Mouse (Mus musculus): ENCODE measurements at regions not wholly inside any gene's neighbourhood (a gene's known extent, or its start where the extent isn't known, plus 50 kb on each side); places are given as distances from the start of the nearest gene placed in this dataset.

DNA sequence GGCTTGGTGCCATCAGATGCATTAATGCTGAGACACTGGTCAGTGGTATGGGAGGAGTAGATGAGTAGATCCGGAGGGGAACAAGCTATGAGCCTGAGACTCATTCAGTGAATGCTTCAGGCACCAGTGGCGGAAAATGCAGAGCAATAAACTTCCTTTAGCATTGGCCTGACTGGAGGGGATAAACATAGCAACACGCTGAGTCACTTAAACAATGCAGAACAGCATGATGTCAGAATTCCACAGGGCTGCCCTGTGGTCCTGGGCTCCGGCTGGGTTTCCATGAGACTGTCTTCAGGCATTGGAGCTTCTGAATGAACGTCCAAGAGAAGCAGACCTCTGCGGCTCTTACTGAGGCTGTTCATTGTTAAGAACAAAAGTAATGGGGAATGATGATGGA, 145.4 kb upstream of the Gm10181 start:
- DNase-seq, result peak; percentile 39

DNA sequence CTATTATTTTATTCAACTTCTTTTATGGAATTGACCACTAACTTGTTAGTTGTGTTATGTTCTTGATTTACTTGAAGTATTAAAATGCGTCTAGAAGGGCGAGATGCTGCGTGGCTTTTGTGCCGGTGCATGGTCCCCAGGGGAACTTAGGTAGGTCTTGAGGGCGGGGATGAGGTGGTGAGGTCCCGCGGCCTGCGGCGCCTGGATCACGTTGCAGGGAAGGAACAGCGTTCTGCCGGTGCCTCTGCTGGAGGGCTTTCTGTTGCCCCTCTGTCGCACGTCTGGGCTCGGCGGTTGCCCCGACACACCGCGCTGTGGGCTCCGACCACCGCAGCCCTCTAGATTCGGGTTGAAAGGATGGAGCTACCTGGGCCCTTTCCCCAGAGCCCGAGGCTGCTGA, 136.7 kb upstream of the Gm10181 start:
- no peak for DNase-seq

DNA sequence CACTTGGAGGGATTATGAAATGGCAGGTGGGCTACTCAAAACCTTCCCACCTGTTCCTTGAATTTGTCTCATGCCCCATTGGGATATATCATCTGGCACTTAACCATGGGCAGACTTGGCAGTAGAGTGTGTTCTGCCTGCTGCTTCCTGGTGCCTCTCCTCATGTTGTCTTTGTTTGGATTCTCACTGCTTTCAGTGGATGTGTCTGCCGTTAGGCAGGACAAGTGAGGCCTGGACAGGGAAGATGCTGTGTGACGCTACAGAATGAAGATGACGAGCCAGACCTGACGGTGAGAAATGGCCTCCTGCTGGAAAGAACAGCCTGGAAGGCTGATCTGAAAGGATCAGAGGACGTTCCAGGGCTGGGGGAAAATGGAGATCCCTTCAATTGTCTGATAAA, 133.6 kb upstream of the Gm10181 start:
- DNase-seq, result no peak

DNA sequence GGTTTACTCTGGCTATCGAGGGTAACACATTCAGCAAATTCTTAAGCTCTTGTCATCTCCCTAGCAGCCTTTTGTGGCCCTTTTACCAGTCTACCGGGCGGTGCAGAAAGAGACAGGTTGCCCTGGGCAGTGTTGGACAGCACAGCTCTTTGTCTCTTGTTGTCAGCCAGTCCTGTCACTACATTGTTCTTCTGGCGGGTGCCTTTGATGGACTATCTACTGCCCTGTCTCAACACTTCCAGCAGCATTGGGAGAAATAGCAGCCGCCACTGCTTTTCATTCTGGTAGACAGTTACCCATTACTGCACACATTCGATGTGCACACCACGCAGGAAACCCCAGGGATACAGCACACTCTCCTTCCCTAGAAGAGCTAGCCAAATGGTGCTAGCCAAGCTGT, 132.7 kb upstream of the Gm10181 start:
- DNase-seq, result no peak

DNA sequence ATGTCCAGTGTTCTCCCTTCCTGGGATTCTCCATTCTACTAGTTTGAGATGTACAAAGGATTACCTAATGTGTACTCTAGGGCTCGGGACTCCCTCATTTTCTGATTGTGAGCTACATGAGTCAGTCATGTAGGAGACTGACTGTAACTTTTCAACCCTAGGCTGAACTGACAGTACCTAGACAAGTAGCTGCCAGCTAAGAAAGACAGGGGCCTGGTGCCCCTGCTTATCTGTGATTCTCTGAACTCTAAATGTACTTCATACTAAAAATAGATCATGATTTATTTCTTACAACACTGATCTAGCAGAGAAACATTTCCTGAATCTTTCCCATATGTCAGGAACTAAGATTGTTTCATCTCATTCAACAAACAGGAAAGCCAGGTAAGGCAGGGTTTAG, 125.9 kb upstream of the Gm10181 start:
- DNase-seq, result no peak

DNA sequence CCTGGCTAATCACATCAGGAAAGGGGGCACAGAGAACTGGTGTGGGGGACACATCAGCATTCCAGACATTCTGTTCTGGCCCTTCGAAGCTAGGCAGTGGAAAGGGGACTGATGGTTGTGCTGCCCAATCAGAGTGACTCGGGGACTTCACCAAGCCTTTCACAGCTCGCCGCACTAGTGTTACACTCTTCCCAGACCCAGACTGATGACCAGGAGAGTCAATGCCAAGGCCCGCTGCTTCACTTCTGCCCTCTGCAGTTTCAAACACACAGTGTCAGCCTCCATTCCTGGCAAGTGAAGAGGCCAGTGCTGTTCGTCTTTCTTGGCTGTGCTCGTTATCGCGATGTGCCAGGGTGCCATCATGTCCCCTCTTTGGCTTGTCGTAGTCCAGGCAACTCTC, 121.7 kb upstream of the Gm10181 start:
- DNase-seq, result no peak

DNA sequence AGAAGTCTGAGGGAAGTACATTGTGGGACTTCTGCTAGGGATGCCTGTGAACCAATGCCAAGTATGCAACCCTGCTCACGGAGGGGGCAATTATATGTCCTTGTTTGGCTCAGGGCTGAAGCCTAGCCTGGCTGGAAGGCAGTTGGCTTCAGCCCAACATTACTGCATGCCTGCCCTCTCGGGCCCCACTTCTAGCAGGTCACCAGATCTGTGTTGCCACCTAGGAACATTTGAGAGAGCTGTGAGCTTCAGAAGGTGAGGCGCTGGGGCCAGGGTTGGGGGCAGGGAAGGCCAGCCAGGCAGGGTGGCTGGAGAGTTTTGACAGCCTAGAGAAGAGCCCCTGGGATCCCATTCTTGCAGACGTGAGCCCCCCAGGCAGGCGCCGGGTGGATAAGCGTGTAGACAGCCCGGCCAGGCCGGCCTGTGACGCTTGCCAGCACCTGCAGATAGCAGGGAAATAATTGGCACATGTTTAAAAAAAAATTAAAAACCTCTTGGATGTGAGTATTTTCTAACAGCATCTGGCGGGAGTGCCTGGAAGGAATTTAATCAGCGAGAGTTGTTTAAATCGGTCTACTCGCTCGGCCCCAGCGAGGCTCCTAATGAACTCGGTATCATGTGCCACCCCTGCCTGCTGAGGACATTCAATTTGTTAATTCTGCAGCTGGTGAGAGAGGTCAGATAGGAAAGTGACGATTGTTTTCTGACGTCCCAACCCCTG, 115.0 kb upstream of the Gm10181 start:
- peak; percentile 55 for DNase-seq

DNA sequence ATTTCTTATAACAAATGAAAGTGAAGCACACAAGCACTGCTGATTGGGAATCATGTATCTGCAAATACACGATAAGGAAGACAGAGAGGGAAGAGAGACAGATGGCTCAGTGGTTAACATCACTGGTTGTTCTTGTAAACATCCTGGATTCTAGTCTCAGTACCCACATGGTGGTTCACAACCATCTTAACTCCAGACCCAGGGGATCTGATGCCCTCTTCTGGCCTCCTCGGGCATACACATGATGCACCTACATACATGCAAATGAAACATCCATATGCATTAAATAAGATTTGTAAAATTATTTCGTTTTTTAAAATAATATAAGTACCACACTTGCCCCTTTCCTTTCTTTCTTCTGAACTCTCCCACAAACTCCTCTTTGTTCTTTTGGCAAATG, 106.4 kb upstream of the Gm10181 start:
- DNase-seq, result no peak

DNA sequence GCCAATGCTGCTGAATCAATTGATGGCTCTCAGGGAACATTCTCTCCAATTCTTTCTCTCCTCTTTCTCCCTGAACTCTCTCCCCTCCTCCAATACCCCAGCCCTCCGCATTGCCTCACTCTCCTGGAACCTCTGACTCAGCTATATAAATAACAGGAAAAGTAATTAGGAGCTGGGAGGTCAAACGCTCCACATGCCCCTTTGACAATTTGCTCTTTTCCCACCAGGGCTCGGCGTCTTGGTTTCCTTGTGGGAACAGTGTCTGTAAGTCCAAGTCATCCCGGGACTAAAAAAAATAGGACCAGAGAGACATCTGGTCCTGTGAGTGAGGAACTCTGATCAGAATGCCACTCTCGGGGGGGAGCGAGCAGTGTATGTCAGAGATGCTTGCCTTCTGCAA, 94.7 kb upstream of the Gm10181 start:
- DNase-seq, result peak; percentile 54

DNA sequence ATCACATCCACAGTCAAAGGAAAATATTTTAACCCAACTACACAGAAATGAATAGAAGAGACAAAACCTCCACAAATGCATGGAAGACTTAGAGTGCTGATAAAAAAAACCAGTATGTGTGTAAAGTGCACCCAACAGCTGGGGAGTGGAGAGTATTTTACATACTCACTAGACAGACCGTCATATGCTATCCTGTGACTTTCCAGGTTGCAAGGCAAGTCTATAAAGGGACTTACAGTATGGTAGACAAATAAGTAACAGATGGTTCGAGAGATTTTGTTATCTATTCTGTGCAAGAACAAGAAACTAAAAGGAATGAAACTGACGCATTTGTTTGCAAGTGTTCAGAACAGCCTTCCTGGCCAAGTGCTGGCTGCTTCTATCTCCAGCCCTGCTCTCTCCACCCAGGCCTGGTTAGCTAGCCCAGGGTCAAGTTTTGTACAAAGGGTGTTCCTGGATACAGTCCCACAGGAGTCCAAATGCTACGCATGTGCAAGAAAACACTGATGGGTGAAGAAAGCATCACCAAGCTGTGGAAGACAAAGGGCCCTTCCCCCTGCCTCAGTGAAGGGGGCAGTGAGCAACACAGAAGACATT, 68.0 kb upstream of the Gm10181 start:
- no peak for DNase-seq

DNA sequence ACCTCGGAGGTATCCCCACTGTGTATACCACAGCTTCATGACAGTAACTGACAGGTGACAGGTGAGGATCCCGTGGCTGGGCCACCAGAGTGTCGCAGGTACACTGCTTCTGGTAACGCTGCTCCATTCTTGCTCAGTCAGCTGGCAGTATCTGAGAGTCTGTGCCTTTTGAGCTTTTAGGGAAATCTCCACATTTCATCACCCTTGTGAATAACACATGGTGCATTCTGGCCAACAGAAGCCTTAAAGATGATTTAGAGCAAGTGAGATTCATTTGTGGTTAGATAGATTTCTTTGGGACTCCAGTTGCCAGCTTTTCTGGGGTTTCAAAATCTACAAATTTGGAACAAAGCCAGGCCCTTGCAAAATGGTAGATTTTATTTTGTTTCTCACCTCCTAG, 66.8 kb upstream of the Gm10181 start:
- DNase-seq, result no peak

DNA sequence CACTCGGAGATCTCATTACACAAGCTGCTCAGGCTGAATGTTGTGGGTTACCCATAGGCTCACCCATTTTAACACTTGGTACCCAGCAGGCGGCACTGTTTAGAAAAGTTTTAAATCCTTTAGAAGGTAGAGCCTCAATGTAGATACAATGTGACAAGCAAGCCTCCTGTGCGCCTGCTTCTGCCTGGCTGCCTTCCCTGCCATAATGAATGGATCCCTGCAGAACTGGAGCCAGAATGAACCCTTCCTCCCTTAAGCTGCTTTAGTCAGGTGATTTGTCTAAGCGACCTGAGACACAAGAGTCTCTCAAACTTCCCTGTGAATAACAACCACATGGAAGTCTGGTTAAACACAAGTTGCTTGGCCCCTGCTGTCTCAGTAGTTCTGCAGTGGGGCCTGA, 64.7 kb upstream of the Gm10181 start:
- DNase-seq, result no peak

DNA sequence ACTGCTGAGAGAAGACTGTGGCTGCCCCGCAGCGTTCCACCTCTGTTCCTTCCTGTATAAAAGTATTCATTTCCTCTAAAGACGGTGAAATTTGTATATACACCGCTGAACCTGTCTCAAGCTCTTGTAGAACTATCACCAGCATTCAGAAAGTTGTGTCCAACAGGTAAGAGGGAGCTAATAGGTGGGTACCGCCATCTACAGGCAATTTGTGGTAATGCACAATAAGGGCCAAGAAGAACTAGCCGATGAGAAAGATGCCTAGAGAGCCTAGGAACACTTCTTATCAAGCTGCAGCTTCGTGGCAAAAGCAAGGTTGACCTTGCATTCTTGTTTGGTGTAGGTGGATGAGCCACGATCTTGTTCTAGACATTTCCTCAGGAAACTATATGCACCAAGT, 61.6 kb upstream of the Gm10181 start:
- DNase-seq, result peak; percentile 72

DNA sequence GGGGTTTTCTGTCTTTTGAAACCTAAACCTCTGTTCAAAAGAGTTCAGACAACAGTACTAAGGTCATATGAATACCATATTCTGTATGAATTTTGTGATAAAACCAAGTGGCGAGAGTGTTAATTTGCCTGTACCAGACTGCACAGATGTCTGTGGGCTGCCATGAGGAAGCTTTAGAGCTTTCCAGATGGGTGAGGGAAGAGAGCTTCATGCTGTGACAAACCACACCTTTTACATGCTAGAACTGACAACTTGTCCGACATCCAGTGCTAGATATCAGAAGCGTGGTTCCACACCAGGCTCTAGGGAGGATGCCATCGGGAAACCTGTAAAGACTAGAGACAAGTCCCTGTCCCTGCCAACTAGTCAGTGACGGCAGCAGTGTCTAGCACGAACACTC, 60.9 kb upstream of the Gm10181 start:
- no peak for DNase-seq

DNA sequence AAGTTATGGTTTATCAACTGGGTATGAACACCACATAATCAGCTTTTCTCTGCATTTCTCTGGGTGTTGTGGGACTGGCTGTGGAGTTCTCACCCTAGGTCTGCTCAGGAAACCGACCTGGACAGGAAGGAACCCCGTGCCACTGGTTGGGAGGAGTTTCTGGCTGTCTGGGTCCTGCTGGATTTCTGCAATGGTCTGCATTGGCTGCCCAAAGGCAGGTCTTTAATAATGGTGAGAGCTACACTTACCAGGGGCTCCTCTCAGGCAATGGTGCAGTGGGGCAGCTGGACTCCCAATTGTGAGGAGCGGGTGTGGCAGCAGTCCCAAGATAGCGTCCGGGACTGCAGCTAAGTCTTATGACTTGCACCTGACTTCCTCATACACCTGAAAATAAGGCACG, 57.8 kb upstream of the Gm10181 start:
- DNase-seq, result no peak

All from embryo, embryonic 11 days (tissue).